Mouse (Mus musculus): ENCODE data around the gene Zswim1.
A peak's percentile ranks its signal among the peaks of the same experiment; 100 is the strongest.

Zswim1 gene

GRCm38 (mm10) chr2:164822636-164823165 lies at the start of gene Zswim1:
Gene Zswim1, plus strand, starts transcription at chr2:164822686.
- peaks cover 3% of the 10 kb centered on the region for H3K36me3 ChIP-seq (ENCODE audit: control insufficient read depth, insufficient read depth, low read length, poor library complexity, severe bottlenecking)
- DNase-seq (ENCODE audit: low read depth, low spot score): peak; percentile 99
- no peaks in the 10 kb centered on the region for H3K27me3 ChIP-seq (ENCODE audit: control insufficient read depth, insufficient read depth, low read length, poor library complexity, severe bottlenecking)

GRCm38 (mm10) chr2:164773229-164773988 lies 49.1 kb upstream of the Zswim1 start:
- Histone ChIP-seq H3K27me3 (ENCODE audit: control insufficient read depth, insufficient read depth, low read length, poor library complexity, severe bottlenecking) (no peaks in the 10 kb centered on the region), H3K36me3 (ENCODE audit: control insufficient read depth, insufficient read depth, low read length, poor library complexity, severe bottlenecking) (no peaks in the 10 kb centered on the region)
- DNase-seq (ENCODE audit: low read depth, low spot score): no peak

DNA sequence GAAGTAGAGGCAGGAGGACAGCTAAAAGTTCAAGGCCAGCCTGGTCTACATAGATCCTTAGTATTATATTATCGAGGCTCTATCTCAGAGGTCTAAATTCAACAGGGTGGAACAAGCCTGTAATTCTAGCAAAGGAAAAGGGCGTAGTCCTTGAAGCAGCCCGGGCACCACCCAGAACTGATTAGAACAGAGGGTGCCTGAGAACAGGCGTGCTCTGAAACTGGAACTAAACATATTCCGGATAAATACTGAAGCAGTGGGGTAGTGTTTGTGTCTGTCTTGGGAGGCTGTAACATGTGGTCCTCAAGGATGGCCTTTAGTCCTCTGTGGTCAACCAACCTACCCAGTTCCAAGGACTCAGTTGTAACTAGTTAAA lies 48.5 kb upstream of the Zswim1 start:
- Histone ChIP-seq H3K36me3 (ENCODE audit: control insufficient read depth, insufficient read depth, low read length, poor library complexity, severe bottlenecking) (no peaks in the 10 kb centered on the region), H3K27me3 (ENCODE audit: control insufficient read depth, insufficient read depth, low read length, poor library complexity, severe bottlenecking) (no peaks in the 10 kb centered on the region)
- no peak for DNase-seq (ENCODE audit: low read depth, low spot score)

DNA sequence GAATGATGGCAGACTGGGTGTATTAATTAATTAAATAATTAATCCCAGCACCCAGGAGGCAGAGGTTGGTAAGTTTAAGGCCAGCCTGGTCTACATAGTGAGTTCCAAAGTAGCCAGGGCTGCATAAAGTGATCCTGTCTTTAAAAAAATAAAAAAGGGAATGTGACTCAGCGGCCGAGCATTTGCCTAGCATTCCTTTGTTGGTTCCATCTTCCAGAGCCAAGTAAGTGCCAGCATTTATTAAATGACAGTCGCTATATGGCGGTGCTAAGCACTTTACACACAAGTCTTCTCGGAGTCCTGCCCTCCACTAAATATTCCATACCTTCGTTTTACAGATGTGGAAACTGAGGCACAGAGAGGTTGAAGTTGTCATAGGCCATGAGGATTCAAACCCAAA lies 46.4 kb upstream of the Zswim1 start:
- H3K36me3 ChIP-seq (ENCODE audit: control insufficient read depth, insufficient read depth, low read length, poor library complexity, severe bottlenecking): no peaks in the 10 kb centered on the region
- no peaks in the 10 kb centered on the region for H3K27me3 ChIP-seq (ENCODE audit: control insufficient read depth, insufficient read depth, low read length, poor library complexity, severe bottlenecking)
- no peak for DNase-seq (ENCODE audit: low read depth, low spot score)

- Histone ChIP-seq H3K36me3 (ENCODE audit: control insufficient read depth, insufficient read depth, low read length, poor library complexity, severe bottlenecking) (no peaks in the 10 kb centered on the region), H3K27me3 (ENCODE audit: control insufficient read depth, insufficient read depth, low read length, poor library complexity, severe bottlenecking) (no peaks in the 10 kb centered on the region)
- DNase-seq (ENCODE audit: low read depth, low spot score): no peak
Observed at GRCm38 (mm10) chr2:164776801-164777200, 45.7 kb upstream of the Zswim1 start.

DNA sequence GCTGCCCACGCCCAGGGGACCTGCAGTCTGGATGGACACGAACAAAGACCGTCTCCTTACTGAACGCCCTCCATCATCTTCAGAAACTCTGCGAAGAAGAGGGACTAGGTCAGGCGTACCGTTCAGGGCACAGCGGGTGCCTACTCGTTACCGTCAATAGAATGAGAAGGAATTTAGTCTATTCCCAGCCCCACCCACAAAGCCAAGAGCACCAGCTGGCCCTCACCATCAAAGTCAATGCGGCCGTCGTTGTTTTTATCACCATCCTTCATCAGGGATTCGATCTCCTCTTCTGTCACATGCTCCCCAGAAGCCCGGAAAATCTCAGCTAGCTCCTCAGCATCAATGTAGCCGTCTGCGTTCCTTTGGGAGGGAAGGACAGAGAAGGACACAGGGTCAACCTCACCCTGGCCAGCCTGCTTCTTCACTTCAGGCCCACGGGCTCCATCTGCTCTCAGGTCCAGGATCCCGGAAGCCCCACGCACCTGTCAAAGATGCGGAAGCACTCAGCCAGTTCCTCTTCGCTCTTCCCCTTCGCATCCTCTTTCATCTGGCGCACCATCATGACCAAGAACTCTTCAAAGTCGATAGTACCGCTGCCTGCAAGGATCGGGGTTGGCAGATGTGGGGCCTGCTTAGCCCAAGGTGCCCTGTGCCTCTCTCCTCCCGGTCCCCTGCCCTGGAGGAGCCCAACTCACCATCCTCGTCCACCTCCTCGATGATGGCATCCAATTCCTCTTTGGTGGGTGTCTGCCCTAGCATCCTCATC lies 45.1 kb upstream of the Zswim1 start:
- no peak for DNase-seq (ENCODE audit: low read depth, low spot score)
- Histone ChIP-seq H3K27me3 (ENCODE audit: control insufficient read depth, insufficient read depth, low read length, poor library complexity, severe bottlenecking) (no peaks in the 10 kb centered on the region), H3K36me3 (ENCODE audit: control insufficient read depth, insufficient read depth, low read length, poor library complexity, severe bottlenecking) (no peaks in the 10 kb centered on the region)

DNA sequence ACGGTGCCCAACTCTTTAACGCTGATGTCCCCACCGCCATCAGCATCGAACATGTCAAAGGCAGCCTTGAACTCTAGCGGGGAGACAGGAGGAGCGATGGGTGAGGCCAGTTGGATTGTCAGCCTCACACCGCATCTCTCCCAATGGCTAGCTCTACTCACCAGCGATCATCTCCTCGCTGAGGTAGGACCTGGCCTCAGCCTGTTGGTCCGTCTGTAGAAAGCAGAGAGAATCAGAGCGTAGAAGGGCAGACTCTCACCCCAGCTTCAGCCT lies 44.5 kb upstream of the Zswim1 start:
- DNase-seq (ENCODE audit: low read depth, low spot score): no peak
- Histone ChIP-seq H3K36me3 (ENCODE audit: control insufficient read depth, insufficient read depth, low read length, poor library complexity, severe bottlenecking) (no peaks in the 10 kb centered on the region), H3K27me3 (ENCODE audit: control insufficient read depth, insufficient read depth, low read length, poor library complexity, severe bottlenecking) (no peaks in the 10 kb centered on the region)

GRCm38 (mm10) chr2:164778809-164779208 lies 43.7 kb upstream of the Zswim1 start:
- no peaks in the 10 kb centered on the region for H3K36me3 ChIP-seq (ENCODE audit: control insufficient read depth, insufficient read depth, low read length, poor library complexity, severe bottlenecking)
- DNase-seq (ENCODE audit: low read depth, low spot score): no peak
- H3K27me3 ChIP-seq (ENCODE audit: control insufficient read depth, insufficient read depth, low read length, poor library complexity, severe bottlenecking): no peaks in the 10 kb centered on the region

- no peaks in the 10 kb centered on the region for H3K36me3 ChIP-seq (ENCODE audit: control insufficient read depth, insufficient read depth, low read length, poor library complexity, severe bottlenecking)
- H3K27me3 ChIP-seq (ENCODE audit: control insufficient read depth, insufficient read depth, low read length, poor library complexity, severe bottlenecking): no peaks in the 10 kb centered on the region
- DNase-seq (ENCODE audit: low read depth, low spot score): no peak
Observed at GRCm38 (mm10) chr2:164779481-164780086, 42.9 kb upstream of the Zswim1 start, which contains the start of gene Tnnc2. Gene Tnnc2, minus strand, starts transcription at chr2:164779967.

DNA sequence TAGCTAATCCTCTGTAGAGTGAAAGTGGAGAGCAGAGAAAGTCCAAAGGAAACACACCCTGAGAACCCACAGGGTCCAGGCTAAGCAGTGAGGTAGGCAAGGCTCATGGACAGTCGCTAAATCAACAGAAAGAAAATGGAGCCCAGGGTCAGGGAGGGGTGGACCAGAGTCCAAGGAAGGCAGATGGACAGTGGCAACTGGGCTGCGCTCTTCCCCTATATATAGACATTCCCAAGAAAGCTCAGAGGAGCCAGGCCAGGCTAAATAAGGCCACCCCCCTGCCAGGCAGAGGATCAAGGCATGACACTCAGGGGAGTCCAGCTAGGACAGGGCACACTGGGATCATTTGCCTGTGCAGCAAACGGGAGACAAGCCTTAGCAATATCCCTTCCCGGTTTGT lies 40.6 kb upstream of the Zswim1 start:
- H3K27me3 ChIP-seq (ENCODE audit: control insufficient read depth, insufficient read depth, low read length, poor library complexity, severe bottlenecking): no peaks in the 10 kb centered on the region
- no peak for DNase-seq (ENCODE audit: low read depth, low spot score)
- H3K36me3 ChIP-seq (ENCODE audit: control insufficient read depth, insufficient read depth, low read length, poor library complexity, severe bottlenecking): no peaks in the 10 kb centered on the region

DNA sequence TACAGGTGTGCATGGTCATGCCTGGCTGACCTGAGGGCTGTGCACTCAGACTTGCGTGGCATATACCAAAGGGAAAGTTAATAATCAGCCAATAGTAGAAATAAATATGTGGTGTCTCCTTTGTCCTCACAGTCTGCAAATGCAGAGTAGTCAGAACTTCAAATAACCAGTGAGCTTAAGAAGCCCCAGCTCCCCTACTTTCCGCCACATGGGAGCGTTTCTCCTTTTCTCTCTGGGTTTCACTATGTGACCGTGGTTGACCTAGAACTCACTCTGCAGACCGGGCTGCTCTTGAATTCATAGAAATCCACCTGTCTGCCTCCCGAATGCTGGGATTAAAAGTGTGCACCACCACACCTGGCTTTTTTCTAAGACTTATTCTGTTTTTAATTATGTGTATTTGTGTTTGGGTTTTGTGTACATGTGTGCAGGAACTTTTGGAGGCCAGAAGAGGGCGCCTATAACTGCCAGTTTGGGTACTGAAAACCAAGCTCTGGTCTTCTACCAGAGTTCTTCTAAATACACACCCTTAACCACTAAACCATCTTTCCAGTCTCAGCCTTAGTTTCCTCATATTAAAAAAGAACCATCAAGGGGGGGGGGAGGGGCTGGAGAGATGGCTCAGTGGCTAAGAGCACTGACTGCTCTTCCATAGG lies 38.4 kb upstream of the Zswim1 start:
- DNase-seq (ENCODE audit: low read depth, low spot score): peak; percentile 50

GRCm38 (mm10) chr2:164784869-164785420 lies 37.5 kb upstream of the Zswim1 start:
- no peak for DNase-seq (ENCODE audit: low read depth, low spot score)
- Histone ChIP-seq H3K36me3 (ENCODE audit: control insufficient read depth, insufficient read depth, low read length, poor library complexity, severe bottlenecking) (no peaks in the 10 kb centered on the region; the same call in 1 of the 2 replicates), H3K27me3 (ENCODE audit: control insufficient read depth, insufficient read depth, low read length, poor library complexity, severe bottlenecking) (no peaks in the 10 kb centered on the region)

More for the DNA sequence above, 38.4 kb upstream of the Zswim1 start:
- no peaks in the 10 kb centered on the region; the same call in 1 of the 2 replicates for H3K36me3 ChIP-seq (ENCODE audit: control insufficient read depth, insufficient read depth, low read length, poor library complexity, severe bottlenecking)
- no peaks in the 10 kb centered on the region for H3K27me3 ChIP-seq (ENCODE audit: control insufficient read depth, insufficient read depth, low read length, poor library complexity, severe bottlenecking)

- DNase-seq (ENCODE audit: low read depth, low spot score): peak; percentile 73
- Histone ChIP-seq H3K36me3 (ENCODE audit: control insufficient read depth, insufficient read depth, low read length, poor library complexity, severe bottlenecking) (no peaks in the 10 kb centered on the region; the same call in 1 of the 2 replicates), H3K27me3 (ENCODE audit: control insufficient read depth, insufficient read depth, low read length, poor library complexity, severe bottlenecking) (no peaks in the 10 kb centered on the region)
Observed at GRCm38 (mm10) chr2:164785481-164786387, 36.8 kb upstream of the Zswim1 start, which contains the start of gene Snx21. Gene Snx21, plus strand, starts transcription at chr2:164785823.

Data from splenic B cell, adult 2 months (primary cell).